Mouse (Mus musculus) C2C12 (cell line): Measurements from ENCODE around the gene Cd2ap.

Experiments
- CTCF ChIP-seq: IDR thresholded peaks from one replicate; pipeline ENCODE4 v1.5.1; 2011; ENCODE audit not compliant: control insufficient read depth, insufficient read depth, insufficient read length
- MYOD1 ChIP-seq: IDR thresholded peaks from one replicate; pipeline ENCODE4 v1.6.1; 2011; ENCODE audit warnings: low read depth; ENCODE audit not compliant: control insufficient read depth, insufficient read length
- USF1 ChIP-seq: IDR thresholded peaks from one replicate; pipeline ENCODE4 v1.6.1; 2011; ENCODE audit warnings: low read depth, mild to moderate bottlenecking, control low read depth, moderate library complexity

DNA sequence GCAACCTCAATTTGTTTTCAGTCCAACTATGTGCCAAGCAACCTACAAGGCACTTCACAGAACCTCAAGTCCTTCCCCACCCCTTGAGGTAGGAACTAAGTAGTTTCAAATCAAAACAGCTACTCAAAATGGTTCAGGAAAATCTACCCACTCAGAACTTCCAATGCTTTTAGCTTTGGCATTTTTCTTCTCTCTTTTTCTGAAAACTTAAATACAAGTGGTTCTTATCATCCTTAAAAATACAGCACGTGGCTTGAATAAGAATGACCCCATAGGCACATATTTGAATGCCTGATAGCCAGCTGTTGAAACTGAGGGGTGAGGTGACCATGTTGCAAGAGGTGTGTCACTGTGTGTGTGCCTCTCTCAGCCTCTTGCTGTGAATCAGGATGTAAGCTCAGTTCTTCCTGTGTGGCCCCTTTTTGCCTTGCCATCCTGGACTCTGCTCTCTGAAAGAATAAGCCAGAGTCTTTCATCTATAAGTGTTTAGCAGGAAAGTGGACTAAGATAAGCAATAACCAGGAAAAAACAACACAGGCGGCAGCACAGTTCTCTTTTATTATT is 84.0 kb downstream of the Cd2ap start:
- TF ChIP-seq CTCF = no peak
- TF ChIP-seq MYOD1 = no peak
- TF ChIP-seq USF1 = no peak
